ENCODE assay signal across 11 mouse cellular contexts in the genomic region with DNA sequence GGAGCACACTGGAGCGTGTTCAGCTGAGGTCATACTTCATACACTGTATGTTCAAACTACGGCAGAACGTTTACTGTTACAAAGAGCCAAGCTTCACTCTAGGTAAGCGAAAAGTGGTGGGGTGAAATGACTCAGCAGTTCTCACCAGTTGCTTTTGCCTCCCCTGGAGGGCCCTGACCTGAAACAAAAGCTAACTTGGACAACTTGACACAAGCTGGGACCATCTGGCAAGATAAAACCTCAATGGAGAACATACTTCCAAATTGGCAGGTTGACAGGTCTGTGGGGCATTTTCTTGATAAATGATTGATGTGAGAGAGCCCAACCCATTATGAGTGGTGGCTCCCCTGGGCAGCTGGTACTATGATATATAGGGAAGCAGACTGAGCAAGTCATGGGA. TPM values are rescaled to one million over a fixed set of nuclear protein-coding genes. Genes with fewer than 3 reads are reported as not detected.
DNase-seq lines count a peak whose midpoint lies in the region; ATAC-seq and TF ChIP-seq lines count a peak whose summit lies in the region.
"Had no signal": no experiment of that assay in that cellular context is flagged by ENCODE, and none has a peak within 500 bp of the region (broad histone marks: within the 10 kb centered on the region; RNA-seq: fewer than 3 reads in every experiment).

No protein-coding gene starts in this region.

- H3K9me3 ChIP-seq in kidney, embryonic 15.5 days (replicated peaks), result no peaks in the 10 kb centered on the region
- no peaks in the 10 kb centered on the region for H3K9me3 ChIP-seq in ES-E14 (ENCODE audit: control insufficient read depth, insufficient read depth, low read depth, low read length)
- H3K9me3 ChIP-seq: neural tube, embryonic 15.5 days had no signal

- ATAC-seq in kidney, embryonic 15.5 days (replicated peaks; ENCODE audit: low FRiP score), result no peak

- 0 out of 2 replicates have a peak, but pooled peaks cover 2% of the 10 kb centered on the region for H3K4me1 ChIP-seq in kidney, embryonic 15.5 days
- peaks cover 3 to 9% of the 10 kb centered on the region in 2 experiments; a peak in 3 of 4 replicates for H3K4me1 ChIP-seq in ES-E14 (ENCODE audit: control insufficient read depth in 2 of 2, insufficient read depth in 2 of 2, low read length in 2 of 2, poor library complexity in 1 of 2)
- no peaks in the 10 kb centered on the region for H3K4me1 ChIP-seq in embryonic fibroblast, embryonic 13.5 days (ENCODE audit: control insufficient read depth, insufficient read depth, low read length)
- H3K4me1 ChIP-seq: neural tube, embryonic 15.5 days had no signal

- H3K27ac ChIP-seq in kidney, embryonic 15.5 days, result no peak overlapping the region
- H3K27ac ChIP-seq in ES-E14 (ENCODE audit: insufficient read depth, low read depth, low read length, poor library complexity, severe bottlenecking), result no peak overlapping the region
- peak overlapping the region; percentile 58 for H3K27ac ChIP-seq in embryonic fibroblast, embryonic 13.5 days (ENCODE audit: insufficient read depth, low read length)
- H3K27ac ChIP-seq: neural tube, embryonic 15.5 days had no signal

- no peak for TF ChIP-seq CTCF in embryonic fibroblast, embryonic 13.5 days (IDR thresholded peaks at IDR 0.05; ENCODE audit: borderline replicate concordance, insufficient read depth, low read length)

- no peak for TF ChIP-seq POLR2A in embryonic fibroblast, embryonic 13.5 days (IDR thresholded peaks at IDR 0.05; ENCODE audit: low read depth, low read length)

- DNase-seq in kidney, adult 8-10 months, result peak; percentile 8 to 11
- DNase-seq in A20 (ENCODE audit: low read depth, low spot score), result peak; percentile 77
- DNase-seq in ES-E14 (ENCODE audit: low read depth, low spot score), result no peak
- no peak for DNase-seq in spleen, adult 12 weeks (ENCODE audit: low spot score)
- no peak for DNase-seq in gastrocnemius, adult 8-10 months (ENCODE audit: low spot score in 2 of 2)
- DNase-seq: cerebellum, adult 8-10 months; lung, adult 18-20 months; spleen, adult 18-20 months had no signal

- H3K27me3 ChIP-seq in kidney, embryonic 15.5 days, result no peaks in the 10 kb centered on the region
- H3K27me3 ChIP-seq: neural tube, embryonic 15.5 days had no signal

- no peak overlapping the region for H3K9ac ChIP-seq in kidney, embryonic 15.5 days
- no peak overlapping the region; the same call in 1 of the 2 replicates for H3K9ac ChIP-seq in ES-E14 (ENCODE audit: insufficient read depth, low read depth, low read length, poor library complexity, severe bottlenecking)
- H3K9ac ChIP-seq: neural tube, embryonic 15.5 days had no signal

- in situ Hi-C loops in ES-E14 (cut with MboI; ENCODE audit: low sequenced_read_pairs in 2 of 2, unreplicated experiment in 2 of 2), result no loop called here

- 82% methylated on average over 4 of the region's 4 CpGs for WGBS in kidney, embryonic 15.5 days

- H3K4me3 ChIP-seq in kidney, embryonic 15.5 days (replicated peaks), result no peak overlapping the region
- no peak overlapping the region for H3K4me3 ChIP-seq in ES-E14 (ENCODE audit: insufficient read depth in 1 of 2, low read depth in 1 of 2, low read length in 2 of 2, poor library complexity in 1 of 2, severe bottlenecking in 1 of 2)
- H3K4me3 ChIP-seq in embryonic fibroblast, embryonic 13.5 days (ENCODE audit: insufficient read depth, low read length), result no peak overlapping the region
- H3K4me3 ChIP-seq: neural tube, embryonic 15.5 days had no signal

- H3K4me2 ChIP-seq in kidney, embryonic 15.5 days, result no peak overlapping the region
- H3K4me2 ChIP-seq: neural tube, embryonic 15.5 days had no signal

- no peaks in the 10 kb centered on the region for H3K36me3 ChIP-seq in kidney, embryonic 15.5 days
- H3K36me3 ChIP-seq in ES-E14 (ENCODE audit: control insufficient read depth, insufficient read depth, low read length, poor library complexity, severe bottlenecking), result no peaks in the 10 kb centered on the region
- H3K36me3 ChIP-seq: neural tube, embryonic 15.5 days had no signal

TF ChIP-seq in ES-E14, 5 proteins besides CTCF, POLR2A, EP300 and RAD21:
- TF ChIP-seq HCFC1 (IDR thresholded peaks at IDR 0.05; ENCODE audit: borderline replicate concordance, insufficient read depth, low read length) (no peak), MAFK (IDR thresholded peaks at IDR 0.05; ENCODE audit: insufficient read depth, low read depth, low read length) (peak; percentile 88)
TF ChIP-seq in ES-E14: peak in this region for 1.

RNA-seq across cellular contexts. Expression of gene Tiparp, which starts 59.0 kb away (rescaled TPM):
- 26.0 and 29.5 TPM in 2 replicates for polyA plus RNA-seq in kidney, embryonic 15.5 days (2015; fragmentation: Nextera tagmentation; extraction: Ambion mirVana)
- total RNA-seq in ES-E14 (2012; rRNA removed), result 22.8 and 24.6 TPM in 2 replicates
- polyA plus RNA-seq in embryonic fibroblast, embryonic 13.5 days (2011; ENCODE audit: insufficient read length, low read depth, missing spikeins), result 38.7 and 44.9 TPM in 2 replicates
- total RNA-seq in gastrocnemius, adult 8-10 months (2022), result 10 to 100 TPM; 10.9 to 47.7 (median 17.5) TPM

Comparison
In these comparisons a context has a peak if more than half of its experiments do, and no peak if none do; other contexts are left out.
1. DNase-seq: peak in kidney, adult 8-10 months (2 of 2) and A20 (single experiment); none in ES-E14 (single experiment), spleen, adult 12 weeks (single experiment) and gastrocnemius, adult 8-10 months (0 of 2).